Mouse (Mus musculus): Measurements from ENCODE around the gene Plekhb1. TPM values are rescaled to one million over a fixed set of nuclear protein-coding genes. Genes with fewer than 3 reads are reported as not detected.
A peak's percentile ranks its signal among the peaks of the same experiment; 100 is the strongest.

Plekhb1 gene
- 2.6 TPM in 2 replicates for polyA plus RNA-seq (2014; fragmentation: Nextera tagmentation; extraction: Ambion mirVana)

GRCm38 (mm10) chr7:100662231-100662630 is at the start of gene Plekhb1:
Gene Plekhb1, minus strand, starts transcription at chr7:100662414.
- Histone ChIP-seq H3K4me1 (ENCODE audit: control insufficient read depth, insufficient read depth, low read length) (peaks cover 4% of the 10 kb centered on the region; the same call in 1 of the 2 replicates), H3K27ac (ENCODE audit: low read depth, low read length) (no peak within 1 kb of the TSS), H3K36me3 (ENCODE audit: control insufficient read depth, insufficient read depth, low read length) (no peaks in the 10 kb centered on the region), H3K4me3 (ENCODE audit: low read length) (no peak within 1 kb of the TSS), H3K4me2 (replicated peaks; ENCODE audit: low read depth, low read length) (peak within 1 kb of the TSS; percentile 32), H3K9ac (ENCODE audit: low read depth, low read length) (no peak within 1 kb of the TSS), H3K9me3 (ENCODE audit: control insufficient read depth, low read length) (no peaks in the 10 kb centered on the region), H3K27me3 (ENCODE audit: control insufficient read depth, insufficient read depth, low read length) (no peaks in the 10 kb centered on the region)
- no peak for ATAC-seq (ENCODE audit: low FRiP score, low TSS enrichment)
- WGBS, result 84% methylated on average over 8 of the region's 8 CpGs

- Histone ChIP-seq H3K27ac (ENCODE audit: low read depth, low read length) (peak overlapping the region; percentile 99), H3K4me3 (ENCODE audit: low read length) (peak overlapping the region; percentile 92), H3K27me3 (ENCODE audit: control insufficient read depth, insufficient read depth, low read length) (no peaks in the 10 kb centered on the region), H3K9ac (ENCODE audit: low read depth, low read length) (peak overlapping the region; percentile 91), H3K4me2 (replicated peaks; ENCODE audit: low read depth, low read length) (peak overlapping the region; percentile 86), H3K36me3 (ENCODE audit: control insufficient read depth, insufficient read depth, low read length) (no peaks in the 10 kb centered on the region), H3K4me1 (ENCODE audit: control insufficient read depth, insufficient read depth, low read length) (peaks cover 16% of the 10 kb centered on the region), H3K9me3 (ENCODE audit: control insufficient read depth, low read length) (no peaks in the 10 kb centered on the region)
- peak; percentile 56 for ATAC-seq (ENCODE audit: low FRiP score, low TSS enrichment)
- WGBS, result under 1% methylated on average over 23 of the region's 23 CpGs
These were observed 44.8 kb upstream of the Plekhb1 start for GRCm38 (mm10) chr7:100706883-100707480.

- no peaks in the 10 kb centered on the region for H3K36me3 ChIP-seq (ENCODE audit: control insufficient read depth, insufficient read depth, low read length)
- peak within 1 kb of the TSS; percentile 92 for H3K4me3 ChIP-seq (ENCODE audit: low read length)
- peak within 1 kb of the TSS; percentile 99 for H3K27ac ChIP-seq (ENCODE audit: low read depth, low read length)
- under 1% methylated on average over 31 of the region's 37 CpGs for WGBS
- H3K4me1 ChIP-seq (ENCODE audit: control insufficient read depth, insufficient read depth, low read length), result peaks cover 13% of the 10 kb centered on the region
- H3K9me3 ChIP-seq (ENCODE audit: control insufficient read depth, low read length), result no peaks in the 10 kb centered on the region
- H3K4me2 ChIP-seq (replicated peaks; ENCODE audit: low read depth, low read length), result peak within 1 kb of the TSS; percentile 86
- no peaks in the 10 kb centered on the region for H3K27me3 ChIP-seq (ENCODE audit: control insufficient read depth, insufficient read depth, low read length)
- ATAC-seq (ENCODE audit: low FRiP score, low TSS enrichment), result peak; percentile 98
- peak within 1 kb of the TSS; percentile 91 for H3K9ac ChIP-seq (ENCODE audit: low read depth, low read length)
These were observed 44.1 kb upstream of the Plekhb1 start, which contains the start of gene Fam168a for GRCm38 (mm10) chr7:100706143-100706841. Gene Fam168a, plus strand, starts transcription at chr7:100706635.

- Histone ChIP-seq H3K27ac (ENCODE audit: low read depth, low read length) (no peak overlapping the region), H3K4me3 (ENCODE audit: low read length) (no peak overlapping the region), H3K9ac (ENCODE audit: low read depth, low read length) (no peak overlapping the region), H3K27me3 (ENCODE audit: control insufficient read depth, insufficient read depth, low read length) (no peaks in the 10 kb centered on the region), H3K4me2 (replicated peaks; ENCODE audit: low read depth, low read length) (no peak overlapping the region), H3K4me1 (ENCODE audit: control insufficient read depth, insufficient read depth, low read length) (0 out of 2 replicates have a peak, but pooled peaks cover 5% of the 10 kb centered on the region), H3K36me3 (ENCODE audit: control insufficient read depth, insufficient read depth, low read length) (no peaks in the 10 kb centered on the region), H3K9me3 (ENCODE audit: control insufficient read depth, low read length) (no peaks in the 10 kb centered on the region)
- ATAC-seq (ENCODE audit: low FRiP score, low TSS enrichment), result no peak
- 30% methylated on average over 8 of the region's 8 CpGs for WGBS
These were observed 37.9 kb upstream of the Plekhb1 start for GRCm38 (mm10) chr7:100699771-100700770.

- no peak overlapping the region for H3K4me2 ChIP-seq (replicated peaks; ENCODE audit: low read depth, low read length)
- H3K4me1 ChIP-seq (ENCODE audit: control insufficient read depth, insufficient read depth, low read length), result no peaks in the 10 kb centered on the region
- no peak overlapping the region for H3K27ac ChIP-seq (ENCODE audit: low read depth, low read length)
- no peaks in the 10 kb centered on the region for H3K36me3 ChIP-seq (ENCODE audit: control insufficient read depth, insufficient read depth, low read length)
- H3K9ac ChIP-seq (ENCODE audit: low read depth, low read length), result no peak overlapping the region; the same call in 1 of the 2 replicates
- 41% methylated on average over 8 of the region's 8 CpGs for WGBS
- ATAC-seq (ENCODE audit: low FRiP score, low TSS enrichment), result no peak
- no peak overlapping the region for H3K4me3 ChIP-seq (ENCODE audit: low read length)
- H3K9me3 ChIP-seq (ENCODE audit: control insufficient read depth, low read length), result no peaks in the 10 kb centered on the region
- no peaks in the 10 kb centered on the region for H3K27me3 ChIP-seq (ENCODE audit: control insufficient read depth, insufficient read depth, low read length)
These were observed 31.0 kb upstream of the Plekhb1 start for GRCm38 (mm10) chr7:100693199-100693598.

- Histone ChIP-seq H3K9ac (ENCODE audit: low read depth, low read length) (no peak overlapping the region), H3K9me3 (ENCODE audit: control insufficient read depth, low read length) (no peaks in the 10 kb centered on the region), H3K4me1 (ENCODE audit: control insufficient read depth, insufficient read depth, low read length) (no peaks in the 10 kb centered on the region), H3K36me3 (ENCODE audit: control insufficient read depth, insufficient read depth, low read length) (no peaks in the 10 kb centered on the region), H3K4me3 (ENCODE audit: low read length) (no peak overlapping the region), H3K27me3 (ENCODE audit: control insufficient read depth, insufficient read depth, low read length) (no peaks in the 10 kb centered on the region), H3K27ac (ENCODE audit: low read depth, low read length) (no peak overlapping the region), H3K4me2 (replicated peaks; ENCODE audit: low read depth, low read length) (no peak overlapping the region)
- ATAC-seq (ENCODE audit: low FRiP score, low TSS enrichment), result no peak
- WGBS, result 78% methylated on average over 7 of the region's 7 CpGs
These were observed 26.3 kb upstream of the Plekhb1 start for GRCm38 (mm10) chr7:100688471-100688870.

- ATAC-seq (ENCODE audit: low FRiP score, low TSS enrichment), result peak; percentile 76; the same call in 1 of the 2 replicates
- H3K27ac ChIP-seq (ENCODE audit: low read depth, low read length), result no peak overlapping the region
- H3K36me3 ChIP-seq (ENCODE audit: control insufficient read depth, insufficient read depth, low read length), result no peaks in the 10 kb centered on the region
- H3K4me1 ChIP-seq (ENCODE audit: control insufficient read depth, insufficient read depth, low read length), result no peaks in the 10 kb centered on the region
- H3K9me3 ChIP-seq (ENCODE audit: control insufficient read depth, low read length), result no peaks in the 10 kb centered on the region
- no peak overlapping the region for H3K4me3 ChIP-seq (ENCODE audit: low read length)
- H3K9ac ChIP-seq (ENCODE audit: low read depth, low read length), result no peak overlapping the region
- H3K4me2 ChIP-seq (replicated peaks; ENCODE audit: low read depth, low read length), result no peak overlapping the region
- WGBS, result 41% methylated on average over 13 of the region's 13 CpGs
- H3K27me3 ChIP-seq (ENCODE audit: control insufficient read depth, insufficient read depth, low read length), result no peaks in the 10 kb centered on the region
These were observed 23.1 kb upstream of the Plekhb1 start for GRCm38 (mm10) chr7:100685061-100686030.

GRCm38 (mm10) chr7:100684538-100684937 is 22.3 kb upstream of the Plekhb1 start:
- H3K9me3 ChIP-seq (ENCODE audit: control insufficient read depth, low read length), result no peaks in the 10 kb centered on the region
- no peaks in the 10 kb centered on the region for H3K4me1 ChIP-seq (ENCODE audit: control insufficient read depth, insufficient read depth, low read length)
- ATAC-seq (ENCODE audit: low FRiP score, low TSS enrichment), result no peak
- H3K9ac ChIP-seq (ENCODE audit: low read depth, low read length), result no peak overlapping the region
- no peak overlapping the region for H3K4me2 ChIP-seq (replicated peaks; ENCODE audit: low read depth, low read length)
- no peak overlapping the region for H3K27ac ChIP-seq (ENCODE audit: low read depth, low read length)
- no peak overlapping the region for H3K4me3 ChIP-seq (ENCODE audit: low read length)
- H3K27me3 ChIP-seq (ENCODE audit: control insufficient read depth, insufficient read depth, low read length), result no peaks in the 10 kb centered on the region
- H3K36me3 ChIP-seq (ENCODE audit: control insufficient read depth, insufficient read depth, low read length), result no peaks in the 10 kb centered on the region
- 60% methylated on average over 7 of the region's 7 CpGs for WGBS

All from kidney, embryonic 14.5 days (tissue).